Mouse (Mus musculus): ENCODE data around the gene Olfr507.
"Not testable (repeated sequence)": the region's sequence is repeated elsewhere in the genome, so short reads cannot be mapped to it uniquely, and the experiment has no call there.

Olfr507 gene

DNA sequence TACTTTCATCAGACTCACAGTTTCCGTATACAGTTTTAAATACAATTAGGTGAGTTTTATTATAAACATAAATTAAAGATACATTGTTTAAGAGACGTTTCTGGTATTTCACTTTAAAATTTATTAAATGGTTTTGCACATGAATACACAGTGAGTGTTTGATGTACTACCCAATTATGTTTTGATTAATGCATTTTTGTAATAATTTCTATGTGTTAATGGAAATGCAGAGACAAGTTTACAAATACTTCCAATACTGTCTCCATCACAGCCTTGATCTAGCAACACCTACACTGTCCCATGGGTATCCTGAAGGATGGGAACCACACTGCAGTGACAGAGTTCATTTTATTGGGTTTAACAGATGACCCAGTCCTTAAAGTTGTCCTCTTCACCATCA, at the start of gene Olfr507:
Olfr507 (plus strand) TSS at position 301 of the 400 bp plus-strand sequence.
- DNase-seq = no peak

DNA sequence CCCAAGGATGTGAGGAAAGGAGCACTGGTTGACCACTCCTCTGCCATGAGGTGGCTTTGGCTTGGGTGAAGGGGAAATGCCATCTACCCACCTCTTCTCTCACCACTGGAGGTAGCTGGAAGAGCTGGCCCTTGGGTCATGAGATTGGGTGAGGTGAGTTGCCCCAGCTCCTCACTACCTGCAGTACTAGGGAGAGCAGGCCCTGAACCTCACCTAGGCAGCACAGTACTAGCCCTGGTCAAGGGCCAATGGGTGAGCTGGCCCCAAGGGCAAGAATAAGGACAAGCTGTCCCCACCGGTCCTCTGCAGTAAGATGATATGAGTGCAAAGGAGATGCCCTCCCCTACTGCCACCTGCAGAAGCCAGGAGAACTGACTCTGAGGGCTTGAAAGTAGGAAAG, 31.8 kb upstream of the Olfr507 start:
- no peak for DNase-seq

DNA sequence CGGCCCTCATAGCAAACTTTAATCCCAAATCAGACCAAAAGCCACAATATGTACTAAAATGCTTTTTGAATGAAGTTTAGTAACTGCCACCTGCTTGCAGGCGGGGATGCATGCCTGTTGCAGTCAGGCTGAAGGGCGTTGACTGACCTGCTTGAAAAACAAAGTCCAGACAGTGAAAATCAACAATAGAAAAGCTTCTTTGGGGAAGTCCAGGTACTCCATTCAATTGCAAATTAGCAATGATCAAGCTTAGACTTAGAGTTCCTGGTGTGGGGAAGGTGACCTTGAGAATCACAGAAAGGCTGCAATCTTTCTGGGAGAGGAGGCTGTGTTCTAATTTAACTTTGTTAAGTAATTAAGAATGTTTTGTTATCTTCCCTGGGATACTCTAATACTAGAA, 19.7 kb upstream of the Olfr507 start:
- not testable (repeated sequence) for DNase-seq

DNA sequence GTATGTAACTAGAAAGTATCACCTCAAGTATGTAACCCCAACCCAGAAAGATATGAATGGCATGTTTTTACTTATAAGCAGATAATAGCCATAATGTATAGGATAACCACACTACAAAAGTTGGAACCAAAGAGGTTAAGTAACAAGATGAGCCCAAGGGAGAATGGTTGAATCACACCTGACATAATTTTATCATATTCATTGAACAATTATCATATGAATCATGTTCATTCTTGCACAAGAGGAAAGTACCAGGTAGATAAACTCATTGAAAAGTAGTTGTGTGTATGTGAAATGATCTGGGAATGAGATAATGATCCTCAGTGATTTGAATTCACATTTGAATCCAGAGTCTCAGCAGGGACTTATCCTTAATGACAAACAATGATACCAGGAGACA, 11.1 kb upstream of the Olfr507 start, which contains the start of gene Olfr506:
Olfr506 (plus strand) TSS at position 301 of the 400 bp plus-strand sequence.
- no peak for DNase-seq

DNA sequence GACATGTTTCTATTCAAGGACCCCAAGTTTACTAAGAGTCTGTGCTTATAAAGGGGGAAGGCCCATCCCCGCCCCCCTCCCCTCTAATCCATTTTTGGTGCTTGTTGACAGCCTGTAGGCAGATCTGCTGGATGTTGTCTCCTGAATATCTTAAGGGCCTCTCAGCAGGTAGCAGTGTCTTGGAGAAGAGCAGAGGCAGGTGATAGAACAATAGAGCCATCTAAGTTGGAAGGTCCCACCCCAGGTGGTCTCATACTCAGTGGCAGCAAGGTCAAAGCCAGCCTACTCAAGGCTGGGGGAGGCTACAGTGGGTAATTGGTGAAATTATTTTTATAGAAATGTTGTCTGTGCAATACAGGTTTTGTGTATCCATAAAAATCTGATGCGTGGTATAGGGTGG, 7.5 kb upstream of the Olfr507 start:
- no peak for DNase-seq

DNA sequence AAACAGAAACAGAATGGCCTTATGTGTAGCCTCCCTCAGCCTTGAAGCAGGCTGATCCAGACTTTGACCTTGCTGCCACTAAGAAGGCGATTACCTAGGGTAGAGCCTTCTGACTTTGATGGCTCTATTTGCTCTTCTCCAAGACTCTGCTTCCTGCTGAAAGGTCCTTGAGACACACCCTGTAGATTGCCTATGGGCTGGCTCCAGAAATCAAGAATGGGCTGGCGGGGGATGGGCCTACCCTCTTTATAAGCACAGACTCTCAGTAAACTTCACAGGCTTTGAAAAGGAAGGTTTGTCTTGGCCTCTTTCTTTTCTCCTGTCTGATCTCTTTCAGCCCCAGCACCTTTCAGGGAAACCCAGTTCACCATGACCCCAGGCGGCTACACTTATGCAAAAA, 4.8 kb upstream of the Olfr507 start:
- not testable (repeated sequence) for DNase-seq

DNA sequence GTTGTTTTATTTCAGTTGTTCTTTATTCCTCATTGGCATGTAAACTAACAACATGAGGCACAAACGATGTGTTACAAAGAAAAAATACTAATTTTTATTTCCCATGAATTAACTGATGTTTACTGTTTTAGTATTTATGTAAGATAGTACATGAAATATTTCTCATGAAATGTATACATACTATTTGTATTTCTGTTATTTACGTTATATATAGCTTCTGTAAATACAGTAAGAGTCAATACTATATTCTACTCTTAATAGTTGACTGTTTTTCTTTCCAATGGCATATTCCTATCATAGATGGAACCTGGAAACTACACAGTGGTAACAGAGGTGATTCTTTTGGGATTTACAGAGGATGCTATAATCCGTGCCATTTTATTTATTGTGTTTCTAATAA, 8.1 kb downstream of the Olfr507 start, which contains the start of gene Olfr508:
Olfr508 (plus strand) TSS at position 301 of the 400 bp plus-strand sequence.
- DNase-seq = no peak

DNA sequence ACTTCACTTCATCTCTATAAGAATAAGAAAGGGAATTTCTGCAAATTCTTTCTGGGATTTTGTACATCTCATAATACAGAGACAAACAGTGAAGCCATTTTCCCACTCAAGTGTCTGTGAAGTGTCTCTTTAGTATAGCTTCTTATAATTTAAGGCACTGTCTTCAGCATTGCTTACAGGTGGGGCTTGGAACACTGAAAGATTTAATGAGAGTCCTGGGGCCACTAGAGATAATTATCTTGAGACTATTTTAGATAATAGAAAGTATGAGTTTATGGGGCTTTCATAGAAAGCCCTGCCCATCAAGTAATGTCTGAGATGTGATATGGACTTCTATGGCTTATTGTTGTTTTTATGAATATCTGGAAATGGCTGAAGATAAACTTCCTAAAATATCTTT, 30.2 kb downstream of the Olfr507 start, which contains the start of gene Olfr509:
Olfr509 (minus strand) TSS at position 101 of the 400 bp plus-strand sequence.
- no peak for DNase-seq

DNA sequence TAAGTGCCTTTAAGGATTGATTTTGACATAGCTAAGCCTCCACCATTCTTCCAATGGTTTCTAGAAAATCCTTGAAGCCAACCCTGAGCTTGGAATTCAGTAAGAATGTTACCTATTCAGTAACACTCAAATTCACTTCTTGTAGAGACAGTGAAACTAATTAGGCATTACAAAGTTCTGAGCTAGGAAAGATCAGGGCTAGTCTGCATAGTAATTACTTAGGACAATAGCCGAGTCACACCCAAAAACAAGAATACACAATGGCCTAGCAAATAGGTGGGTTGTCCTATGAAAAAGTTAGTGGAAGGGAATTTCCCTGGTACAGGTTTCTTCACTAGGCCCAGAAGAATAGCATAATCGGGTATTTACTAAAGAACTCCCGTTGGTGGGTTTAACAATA, 40.8 kb downstream of the Olfr507 start:
- no peak for DNase-seq

DNA sequence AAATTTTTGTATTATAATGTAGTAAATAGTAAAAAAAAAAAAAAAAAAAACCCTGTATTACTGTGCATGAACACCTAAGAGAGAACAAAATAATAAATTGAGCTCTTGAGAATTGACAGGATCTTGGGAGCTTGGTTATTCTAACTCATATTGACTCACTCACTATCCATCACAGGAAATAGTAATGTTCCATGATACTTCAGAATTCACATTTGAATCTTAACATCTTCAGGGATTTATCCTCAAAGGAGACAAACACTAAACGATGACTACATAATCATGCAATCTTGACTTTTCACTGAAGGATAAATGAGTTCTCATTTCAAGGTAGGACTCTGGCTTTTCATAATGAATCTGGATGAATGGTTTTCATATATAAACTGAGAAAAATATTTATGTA, 44.5 kb downstream of the Olfr507 start, which contains the start of gene Olfr510:
Olfr510 (plus strand) TSS at position 301 of the 400 bp plus-strand sequence.
- no peak for DNase-seq

DNA sequence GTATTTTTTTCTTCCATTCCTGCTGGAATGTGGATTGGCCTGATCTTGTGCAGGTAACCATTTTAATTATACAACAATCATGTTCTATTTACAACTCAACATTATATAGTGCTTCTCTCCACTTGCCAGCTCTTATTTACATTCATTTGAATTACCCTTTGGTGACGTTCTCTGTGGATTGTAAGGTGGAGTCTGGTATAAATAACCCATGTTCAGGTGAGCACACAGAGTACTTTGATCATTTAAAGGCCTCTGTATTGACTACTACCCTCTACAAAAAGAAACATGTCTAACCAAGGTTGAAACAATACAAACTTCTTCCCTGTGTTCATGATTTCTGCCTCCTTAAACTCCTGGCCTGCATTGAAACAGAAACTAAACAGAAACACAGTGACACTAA, 49.4 kb downstream of the Olfr507 start:
- no peak for DNase-seq
